Mouse (Mus musculus) thymus, adult 2 months (tissue): ENCODE data around the gene Grasp.

ENCODE experiments used
- CTCF ChIP-seq: fragments of 200-500 bp; IDR thresholded peaks from 2 replicates; pipeline ENCODE4 v1.5.1; 2012; ENCODE audit warnings: mild to moderate bottlenecking, control low read depth, low read length, moderate library complexity, borderline replicate concordance; ENCODE audit not compliant: control insufficient read depth, poor library complexity, insufficient read depth; ENCODE audit errors: extremely low read depth
- POLR2A ChIP-seq: fragments of 200-500 bp; IDR thresholded peaks from 2 replicates; pipeline ENCODE4 v1.6.1; 2012; ENCODE audit warnings: mild to moderate bottlenecking, low read length, control low read depth, moderate library complexity; ENCODE audit not compliant: control insufficient read depth, poor library complexity, insufficient read depth; ENCODE audit errors: extremely low read depth

DNA sequence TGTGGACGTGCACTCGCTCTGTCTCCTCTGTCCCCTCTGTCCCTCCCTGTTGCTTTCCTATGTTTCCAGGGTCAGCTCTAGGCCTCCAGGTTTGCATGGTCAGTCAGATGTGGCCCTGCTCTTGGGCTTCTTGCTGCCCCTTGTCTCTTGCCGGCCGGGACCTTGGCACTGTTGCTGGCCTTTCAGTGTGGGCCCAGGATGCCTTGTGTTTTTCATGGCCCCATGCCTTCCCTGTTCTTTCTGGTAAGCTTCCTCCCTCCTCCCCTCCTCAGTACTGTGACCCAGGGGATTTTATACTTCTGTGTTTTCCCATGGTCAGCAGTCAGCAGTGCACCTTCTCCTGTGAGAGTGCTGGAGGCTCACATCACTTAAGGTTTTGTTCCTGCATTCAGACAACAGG, 42.5 kb upstream of the Grasp start:
- TF ChIP-seq POLR2A (no peak), CTCF (no peak)
